Mouse (Mus musculus) hindbrain, postnatal 0 days (tissue): ENCODE data around the gene Mea1. TPM values are rescaled to one million over a fixed set of nuclear protein-coding genes. Genes with fewer than 3 reads are reported as not detected.

ENCODE experiments used
- ATAC-seq: fragments of 200-750 bp; cut with Nextera tagmentation; 2 replicates; pipeline ENCODE4 v1.8.0; 2017; ENCODE audit warnings: mild to moderate bottlenecking, moderate TSS enrichment, moderate library complexity
- DNase-seq: peaks from one replicate; pipeline ENCODE4 v3.0.0-alpha.2; 2015; ENCODE audit warnings: low spot score
- H3K27ac ChIP-seq: fragments of 300-500 bp; sonication (generic); 2 replicates; pipeline ENCODE4 v1.5.1; 2014; ENCODE audit warnings: mild to moderate bottlenecking
- H3K27me3 ChIP-seq: fragments of 300-500 bp; sonication (generic); 2 replicates; pipeline ENCODE4 v1.6.1; 2014; ENCODE audit warnings: low read length, mixed read lengths; ENCODE audit not compliant: insufficient read depth
- H3K36me3 ChIP-seq: fragments of 300-500 bp; sonication (generic); 2 replicates; pipeline ENCODE4 v1.6.1; 2014; ENCODE audit warnings: low read length, mixed read lengths; ENCODE audit not compliant: insufficient read depth
- H3K4me1 ChIP-seq: fragments of 300-500 bp; sonication (generic); 2 replicates; pipeline ENCODE4 v1.6.1; 2014; ENCODE audit warnings: antibody characterized with exemption, low read length, mixed read lengths; ENCODE audit not compliant: insufficient read depth
- H3K4me2 ChIP-seq: fragments of 300-500 bp; sonication (generic); 2 replicates; pipeline ENCODE4 v1.6.1; 2014; ENCODE audit warnings: low read depth, mild to moderate bottlenecking, low read length, moderate library complexity, mixed read lengths
- H3K4me3 ChIP-seq: fragments of 300-500 bp; sonication (generic); 2 replicates; pipeline ENCODE4 v1.5.1; 2014; ENCODE audit warnings: low read length
- H3K9ac ChIP-seq: fragments of 300-500 bp; sonication (generic); replicated peaks from 2 replicates; pipeline ENCODE4 v1.6.1; 2014; ENCODE audit warnings: mild to moderate bottlenecking, low read length, moderate library complexity, mixed read lengths
- H3K9me3 ChIP-seq: fragments of 300-500 bp; sonication (generic); 2 replicates; pipeline ENCODE4 v1.6.1; 2016; ENCODE audit warnings: low read length, mixed read lengths
- CTCF ChIP-seq: IDR thresholded peaks from 2 replicates; pipeline ENCODE4 v1.5.1; 2016; ENCODE audit warnings: antibody characterized with exemption, control low read depth, low read depth
- WGBS: fragments of 180-500 bp; shearing (Covaris S2); extraction: QIAGEN DNeasy Blood & Tissue Kit; methylation state at CpG from one replicate; pipeline ENCODE4 v1.1.7; 2014; 5-methylcytosine and 5-hydroxymethylcytosine counted together
- polyA plus RNA-seq: library from polyadenylated mRNA; unstranded; fragments of >200 nt; fragmentation: Nextera tagmentation; extraction: Ambion mirVana; gene quantifications from 2 replicates; pipeline ENCODE4 v1.2.1, GENCODE M21; 2015
- total RNA-seq: library from RNA; depleted of rRNA; stranded (reverse); fragments of >200 nt; gene quantifications from 2 replicates; pipeline ENCODE4 v1.2.3, GENCODE M21; 2014

Mea1 gene
- total and polyA plus RNA-seq, 2 experiments from 2014 or later: 135 to 325 TPM

DNA sequence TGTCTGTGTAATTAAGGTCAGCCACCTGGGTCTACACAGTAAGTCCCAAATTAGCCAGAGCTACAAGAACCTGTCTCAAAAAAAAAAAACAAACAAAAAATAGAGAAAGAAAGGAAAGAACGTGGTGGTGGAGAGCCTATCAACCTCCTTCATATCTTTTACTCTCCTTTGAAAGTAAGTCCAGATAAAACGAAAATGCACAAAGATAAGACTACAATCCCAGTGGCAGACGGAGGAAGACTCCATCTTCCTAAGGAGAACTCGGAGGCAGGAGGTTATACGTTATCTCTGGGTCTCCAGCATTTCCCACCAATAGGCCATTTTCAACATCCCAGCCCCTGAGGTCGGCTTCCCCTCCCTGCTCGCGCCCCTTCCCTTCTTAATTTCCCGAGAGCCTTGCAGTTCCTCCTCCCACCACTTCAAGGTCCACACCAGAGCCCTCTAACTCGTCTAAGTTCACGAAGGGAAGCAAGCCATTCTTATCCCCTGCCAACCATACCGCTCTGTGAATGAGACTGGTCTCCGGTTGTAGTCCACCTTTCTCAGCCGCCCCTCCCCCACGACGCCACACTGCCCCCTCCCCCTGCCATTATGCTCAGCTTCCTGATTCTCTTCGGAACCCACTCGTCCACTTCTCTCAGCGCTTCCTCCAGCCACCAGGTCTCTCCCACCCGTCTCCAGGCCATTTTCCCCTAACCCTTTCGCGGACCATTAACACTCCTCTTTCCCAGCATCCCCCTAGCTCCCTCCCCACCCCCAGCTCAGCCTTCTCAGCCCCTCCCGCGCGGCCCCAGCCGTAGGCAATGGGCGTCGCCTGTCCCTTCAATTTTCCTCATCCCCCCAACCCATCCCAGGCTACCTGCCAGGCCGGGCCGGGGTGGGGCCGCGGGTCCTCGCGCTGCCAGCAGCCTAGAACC is 1.5 kb downstream of the Mea1 start:
- no peaks in the 10 kb centered on the region for H3K9me3 ChIP-seq
- TF ChIP-seq CTCF: peak; percentile 60
- H3K36me3 ChIP-seq: peaks cover 43% of the 10 kb centered on the region
- H3K4me3 ChIP-seq: peak overlapping the region; percentile 82
- H3K27me3 ChIP-seq: no peaks in the 10 kb centered on the region
- DNase-seq (peak; percentile 68), ATAC-seq (peak; percentile 8)
- peak overlapping the region; percentile 66 for H3K4me2 ChIP-seq
- H3K27ac ChIP-seq: peak overlapping the region; percentile 93
- WGBS: 1% methylated on average over 34 of the region's 34 CpGs
- peaks cover 9% of the 10 kb centered on the region; the same call in 1 of the 2 replicates for H3K4me1 ChIP-seq
- H3K9ac ChIP-seq: peak overlapping the region; percentile 75

DNA sequence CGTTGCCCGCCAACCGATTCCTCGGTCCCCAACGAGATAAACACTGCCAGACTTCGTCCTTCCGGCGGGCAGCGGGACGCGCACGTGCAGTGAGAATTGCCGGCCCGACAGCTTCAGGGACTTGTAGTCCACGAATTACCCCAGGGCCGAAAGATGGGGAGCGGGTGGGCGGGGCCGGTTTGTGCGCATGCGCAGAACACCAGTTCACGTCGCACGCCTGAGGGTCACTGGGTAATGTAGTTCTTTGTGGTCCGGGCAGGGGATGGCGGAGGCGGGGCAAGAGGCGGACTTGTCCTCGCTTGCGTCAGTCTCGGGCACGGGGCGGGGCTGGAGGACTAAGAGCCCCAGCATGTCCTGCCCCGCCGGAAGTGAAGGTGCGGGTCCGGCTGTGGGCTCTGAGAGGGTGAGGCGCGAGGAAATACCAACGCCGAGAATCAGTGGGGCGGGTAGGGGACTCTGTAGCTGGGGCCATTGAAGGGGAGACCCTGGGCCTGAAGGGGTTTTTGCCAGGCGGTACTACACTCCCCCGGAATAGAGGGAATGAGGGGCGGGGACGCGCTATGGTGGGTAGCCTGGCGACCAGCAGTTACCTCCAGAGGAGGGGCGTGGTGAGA is 2.3 kb downstream of the Mea1 start, which contains the start of gene Klhdc3:
Gene Klhdc3 (minus strand): TSS at position 155 of the 614 bp plus-strand sequence.
- Histone ChIP-seq H3K9ac (peak within 1 kb of the TSS; percentile 75), H3K27me3 (no peaks in the 10 kb centered on the region), H3K27ac (peak within 1 kb of the TSS; percentile 93), H3K4me1 (peaks cover 9% of the 10 kb centered on the region; the same call in 1 of the 2 replicates), H3K4me3 (peak within 1 kb of the TSS; percentile 82), H3K9me3 (no peaks in the 10 kb centered on the region), H3K4me2 (peak within 1 kb of the TSS; percentile 86), H3K36me3 (peaks cover 48% of the 10 kb centered on the region)
- WGBS: under 1% methylated on average over 49 of the region's 49 CpGs
- ATAC-seq (peak; percentile 98), DNase-seq (peak; percentile 99)
- TF ChIP-seq CTCF: peak; percentile 42

DNA sequence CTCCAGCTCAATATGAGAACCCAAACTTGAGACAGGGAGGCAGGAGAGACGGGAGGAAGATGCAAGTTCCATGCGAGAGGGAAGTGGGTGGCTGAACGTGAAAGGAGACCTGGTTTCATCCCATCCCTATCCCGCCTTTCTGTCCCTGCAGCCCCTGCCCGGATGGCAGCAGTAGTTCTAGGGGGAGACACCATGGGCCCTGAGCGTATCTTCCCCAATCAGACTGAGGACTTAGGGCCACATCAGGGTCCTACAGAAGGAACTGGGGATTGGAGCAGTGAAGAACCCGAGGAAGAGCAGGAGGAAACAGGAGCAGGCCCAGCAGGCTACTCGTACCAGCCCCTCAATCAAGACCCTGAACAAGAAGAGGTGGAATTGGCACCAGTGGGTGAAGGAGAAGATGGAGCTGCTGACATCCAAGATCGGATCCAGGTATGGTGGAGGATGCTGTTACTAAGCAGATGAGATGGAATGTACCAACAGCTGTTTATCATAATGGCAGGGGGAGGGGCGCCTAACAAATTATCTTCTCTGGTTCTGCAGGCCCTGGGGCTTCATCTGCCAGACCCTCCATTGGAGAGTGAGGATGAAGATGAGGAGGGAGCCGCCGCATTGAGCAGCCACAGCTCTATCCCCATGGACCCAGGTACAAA is 3.0 kb downstream of the Mea1 start:
- Histone ChIP-seq H3K27me3 (no peaks in the 10 kb centered on the region), H3K4me1 (peaks cover 9% of the 10 kb centered on the region; the same call in 1 of the 2 replicates), H3K9me3 (no peaks in the 10 kb centered on the region), H3K9ac (peak overlapping the region; percentile 68), H3K36me3 (peaks cover 47% of the 10 kb centered on the region), H3K27ac (peak overlapping the region; percentile 80), H3K4me2 (peak overlapping the region; percentile 86), H3K4me3 (peak overlapping the region; percentile 82)
- WGBS: 23% methylated on average over 12 of the region's 12 CpGs
- DNase-seq (no peak), ATAC-seq (no peak)
- no peak for TF ChIP-seq CTCF

DNA sequence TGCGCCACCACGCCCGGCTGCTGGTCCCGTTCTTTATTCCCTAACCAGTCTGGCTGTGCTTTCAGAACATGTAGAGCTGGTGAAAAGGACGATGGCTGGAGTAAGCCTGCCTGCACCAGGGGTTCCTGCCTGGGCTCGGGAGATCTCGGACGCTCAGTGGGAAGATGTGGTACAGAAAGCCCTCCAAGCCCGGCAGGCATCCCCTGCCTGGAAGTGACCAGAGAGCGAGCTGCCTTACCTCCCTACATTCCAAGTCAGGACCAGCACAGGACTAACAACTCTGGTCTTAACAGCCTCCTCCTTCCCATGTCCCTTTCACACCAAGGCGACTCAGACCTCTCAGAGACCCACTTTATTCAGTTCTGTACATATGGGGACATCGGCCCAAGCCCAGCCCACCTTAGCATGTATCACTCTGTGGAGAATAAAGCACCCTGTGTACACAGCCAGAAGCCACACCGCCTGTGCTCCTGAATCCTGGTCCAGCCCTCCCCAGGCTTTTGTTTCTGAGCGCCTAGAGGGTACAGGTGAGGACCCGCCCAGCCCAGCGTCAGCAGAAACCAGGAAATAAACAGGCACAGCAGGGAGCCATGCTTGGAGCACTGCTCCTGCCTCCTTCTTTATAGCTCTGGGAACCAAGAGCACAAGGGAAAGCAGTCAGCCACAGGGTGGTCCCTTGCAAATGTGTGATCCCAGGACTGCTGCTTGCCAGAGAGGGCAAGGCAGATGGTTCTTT is 4.2 kb downstream of the Mea1 start:
- Histone ChIP-seq H3K4me3 (no peak overlapping the region), H3K9me3 (no peaks in the 10 kb centered on the region), H3K27ac (no peak overlapping the region), H3K4me1 (peaks cover 9% of the 10 kb centered on the region; the same call in 1 of the 2 replicates), H3K4me2 (no peak overlapping the region), H3K9ac (no peak overlapping the region), H3K27me3 (no peaks in the 10 kb centered on the region), H3K36me3 (peaks cover 44% of the 10 kb centered on the region)
- ATAC-seq: no peak
- 84% methylated on average over 16 of the region's 16 CpGs for whole genome bisulfite sequencing
- no peak for TF ChIP-seq CTCF
- DNase-seq: no peak

DNA sequence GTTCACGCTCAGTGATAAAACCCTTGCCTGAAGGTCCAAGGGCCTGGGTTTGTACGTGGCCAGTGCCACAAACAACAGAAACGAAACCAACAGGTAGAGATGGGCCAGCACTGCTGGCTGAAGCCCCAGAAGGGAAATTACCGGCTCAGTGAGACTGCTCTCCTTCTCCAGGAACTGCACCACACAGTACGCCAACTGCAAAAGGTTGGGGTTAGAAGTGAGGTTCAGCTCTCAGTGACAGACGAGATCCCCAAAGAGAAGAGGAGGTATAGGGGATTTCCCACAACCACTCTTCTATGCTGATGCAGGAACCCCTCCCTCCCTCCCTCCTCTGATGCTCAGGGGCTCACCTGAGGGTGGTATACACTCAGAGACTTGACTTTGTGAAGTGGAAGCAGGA is 7.3 kb downstream of the Mea1 start:
- H3K9me3 ChIP-seq: no peaks in the 10 kb centered on the region
- H3K4me1 ChIP-seq: no peaks in the 10 kb centered on the region
- TF ChIP-seq CTCF: no peak
- no peak overlapping the region for H3K9ac ChIP-seq
- no peaks in the 10 kb centered on the region for H3K27me3 ChIP-seq
- no peak for DNase-seq
- WGBS: 91% methylated on average over 6 of the region's 6 CpGs
- no peak for ATAC-seq
- H3K4me3 ChIP-seq: no peak overlapping the region
- no peak overlapping the region for H3K27ac ChIP-seq
- H3K4me2 ChIP-seq: no peak overlapping the region
- H3K36me3 ChIP-seq: peaks cover 44% of the 10 kb centered on the region

DNA sequence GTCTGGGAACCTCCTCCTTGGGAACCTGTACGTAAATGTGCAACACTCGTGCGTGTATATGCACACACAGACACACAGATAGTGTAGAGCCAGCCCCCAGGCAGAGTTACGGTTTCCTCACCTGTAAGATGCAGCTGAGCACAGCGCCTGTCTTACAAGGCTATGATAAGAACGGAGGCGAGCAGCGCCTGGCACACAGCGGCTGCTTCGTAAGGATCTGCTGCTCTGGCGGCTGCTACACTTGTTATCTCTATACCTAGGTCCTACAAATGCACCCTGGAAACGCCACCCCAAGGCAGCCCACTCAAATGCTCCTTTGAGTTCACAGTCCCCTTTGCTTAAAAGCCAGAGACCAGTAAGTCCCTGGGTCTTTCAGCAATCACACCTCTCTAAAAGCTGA is 12.1 kb downstream of the Mea1 start:
- H3K4me1 ChIP-seq: no peaks in the 10 kb centered on the region
- no peaks in the 10 kb centered on the region for H3K9me3 ChIP-seq
- no peaks in the 10 kb centered on the region for H3K27me3 ChIP-seq
- no peak for DNase-seq
- H3K36me3 ChIP-seq: peaks cover 21% of the 10 kb centered on the region
- WGBS: 96% methylated on average over 12 of the region's 12 CpGs
- H3K27ac ChIP-seq: no peak overlapping the region
- H3K4me2 ChIP-seq: no peak overlapping the region
- TF ChIP-seq CTCF: no peak
- no peak overlapping the region for H3K4me3 ChIP-seq
- ATAC-seq: no peak
- H3K9ac ChIP-seq: no peak overlapping the region
